Mouse (Mus musculus): ENCODE results near the gene 2610021A01Rik.
"Not testable (repeated sequence)": the region's sequence is repeated elsewhere in the genome, so short reads cannot be mapped to it uniquely, and the experiment has no call there.

2610021A01Rik gene

GRCm38 (mm10) chr7:41599034-41599813, at the start of gene 2610021A01Rik:
TSS of gene 2610021A01Rik (plus strand) at chr7:41599230.
- peak; percentile 96 to 97 for DNase-seq (ENCODE audit: low spot score in 2 of 2)

GRCm38 (mm10) chr7:41560681-41561080, 38.3 kb upstream of the 2610021A01Rik start:
- no peak for DNase-seq (ENCODE audit: low spot score in 2 of 2)

GRCm38 (mm10) chr7:41573562-41573961, 25.5 kb upstream of the 2610021A01Rik start, which contains the start of gene Gm6871:
TSS of gene Gm6871 (minus strand) at chr7:41573662.
- not testable (repeated sequence) for DNase-seq (ENCODE audit: low spot score in 2 of 2)

DNA sequence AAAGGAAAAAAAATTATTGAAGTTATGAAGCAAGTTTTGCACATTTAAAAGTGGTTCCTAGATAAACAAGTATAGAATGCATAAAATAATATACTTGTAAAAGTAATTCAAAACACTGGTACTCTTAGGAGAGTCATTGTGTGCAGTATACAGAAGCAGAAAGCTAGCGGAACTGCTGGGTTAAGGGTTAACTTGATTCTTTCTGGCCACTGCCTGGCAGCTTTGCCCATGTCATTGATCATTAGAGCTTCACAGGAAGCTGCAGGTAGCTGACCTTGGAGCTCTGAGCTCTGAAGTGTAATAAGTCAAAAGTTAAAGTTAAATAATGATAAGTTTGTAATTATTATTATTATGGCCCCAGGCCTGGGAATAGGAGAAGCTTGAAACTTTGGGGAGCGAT, 21.1 kb upstream of the 2610021A01Rik start:
- DNase-seq (ENCODE audit: low spot score in 2 of 2): no peak

GRCm38 (mm10) chr7:41582028-41582427, 17.0 kb upstream of the 2610021A01Rik start:
- DNase-seq (ENCODE audit: low spot score in 2 of 2): no peak

- not testable (repeated sequence) for DNase-seq (ENCODE audit: low spot score in 2 of 2)
Observed at GRCm38 (mm10) chr7:41587831-41588230, 11.2 kb upstream of the 2610021A01Rik start.

- no peak for DNase-seq (ENCODE audit: low spot score in 2 of 2)
Observed at GRCm38 (mm10) chr7:41598615-41599014, 415 bp upstream of the 2610021A01Rik start.

DNA sequence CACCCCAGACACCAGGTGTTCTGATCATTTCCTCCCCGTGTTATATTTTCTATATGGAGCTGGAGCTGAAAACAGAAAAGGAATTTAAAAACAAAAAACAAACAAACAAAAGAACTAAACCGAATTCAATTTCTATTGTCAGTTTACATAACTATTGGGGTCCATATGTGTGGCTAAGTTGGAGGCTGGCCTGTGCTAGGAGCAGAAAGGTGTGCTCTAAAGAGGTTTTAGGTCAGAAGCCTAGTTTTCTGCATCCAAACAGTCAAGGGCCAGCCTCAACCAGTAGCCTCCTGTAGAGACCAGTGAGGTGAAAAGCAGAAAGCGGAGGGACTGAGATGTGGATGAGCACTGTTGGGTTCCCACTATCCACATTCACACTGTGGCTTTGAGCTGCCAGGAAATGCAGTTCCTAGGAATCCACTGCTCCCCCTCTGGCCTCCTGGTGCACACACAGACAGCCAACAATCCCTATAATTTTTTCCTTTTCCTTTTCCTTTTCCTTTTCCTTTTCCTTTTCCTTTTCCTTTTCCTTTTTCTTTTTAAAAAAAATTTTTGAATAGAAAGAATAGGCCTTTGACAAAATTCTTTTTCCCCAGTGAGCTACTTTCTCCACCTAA, 1.0 kb downstream of the 2610021A01Rik start:
- DNase-seq (ENCODE audit: low spot score in 2 of 2): no peak

DNA sequence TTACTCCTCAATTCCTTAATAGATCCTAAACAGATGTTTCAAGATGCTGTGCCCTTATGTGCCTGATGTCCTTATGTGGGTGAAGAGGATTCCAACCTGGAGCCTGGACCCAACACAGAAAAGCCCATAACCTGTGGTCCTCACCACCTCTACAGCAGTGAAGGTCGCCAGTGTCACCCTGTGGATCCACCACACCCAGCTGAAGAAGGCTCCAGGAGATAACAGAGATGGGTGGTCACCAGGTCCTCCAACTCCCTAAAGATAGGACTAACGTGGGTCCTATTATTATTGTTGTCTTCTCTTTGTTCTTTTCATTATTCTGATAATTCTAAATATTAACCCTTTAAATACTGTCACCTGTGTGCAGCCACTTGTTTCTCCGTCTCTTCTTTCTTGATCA, 12.6 kb downstream of the 2610021A01Rik start:
- no peak for DNase-seq (ENCODE audit: low spot score in 2 of 2)

GRCm38 (mm10) chr7:41616241-41616640, 17.2 kb downstream of the 2610021A01Rik start:
- not testable (repeated sequence) for DNase-seq (ENCODE audit: low spot score in 2 of 2)

DNA sequence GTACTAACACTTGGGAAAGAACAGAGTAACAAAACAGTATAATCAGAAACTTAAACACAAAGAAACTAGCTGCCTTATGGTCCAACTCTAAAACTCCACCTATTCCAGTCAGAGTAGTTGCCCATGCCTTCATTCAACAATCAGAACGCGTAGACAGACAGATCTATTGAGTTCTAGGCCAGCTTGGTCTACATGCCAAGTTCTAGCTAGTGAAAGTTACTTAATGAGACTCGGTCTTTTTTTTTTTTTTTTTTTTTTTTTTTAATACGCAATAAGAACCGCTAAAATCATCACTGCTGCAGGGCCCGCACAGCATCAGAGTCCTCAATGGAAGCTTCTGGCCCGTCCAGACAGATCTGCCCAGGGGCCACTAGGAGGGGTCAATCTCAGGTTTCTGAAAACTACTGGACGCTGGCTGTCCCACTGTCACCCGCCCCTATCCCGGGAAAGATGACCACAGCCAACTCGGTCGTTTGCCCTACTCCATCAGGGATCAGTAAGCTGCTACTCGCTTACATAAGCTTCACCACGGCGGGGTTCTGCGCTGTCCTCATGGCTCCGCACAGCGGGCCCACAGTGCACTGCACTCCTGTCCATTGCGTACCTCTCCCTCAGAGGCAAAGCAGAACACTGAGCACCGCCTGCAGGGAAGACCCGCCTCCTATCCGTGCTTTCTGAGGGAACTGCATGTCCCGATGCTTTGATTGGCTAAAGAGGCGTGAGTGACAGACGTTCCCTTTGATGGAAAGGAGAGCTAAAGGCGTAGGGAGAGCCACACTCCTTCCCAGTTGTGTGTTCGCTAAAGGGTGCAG, 33.6 kb downstream of the 2610021A01Rik start, which contains the start of gene Zfp788:
TSS of gene Zfp788 (plus strand) at position 795 of the 812 bp plus-strand sequence.
- DNase-seq (ENCODE audit: low spot score in 2 of 2): peak; percentile 97 to 99

GRCm38 (mm10) chr7:41633221-41633984, 34.4 kb downstream of the 2610021A01Rik start:
- peak; percentile 95 to 97 for DNase-seq (ENCODE audit: low spot score in 2 of 2)

- not testable (repeated sequence) for DNase-seq (ENCODE audit: low spot score in 2 of 2)
Observed at GRCm38 (mm10) chr7:41674326-41674725, 75.3 kb downstream of the 2610021A01Rik start.
